14 mouse cellular contexts compared by ENCODE assay signal in genomic region chr1:92675932-92676675, GRCm38 (mm10). TPM values are rescaled to one million over a fixed set of nuclear protein-coding genes. Genes with fewer than 3 reads are reported as not detected.
DNase-seq lines count a peak whose midpoint lies in the region; ATAC-seq and TF ChIP-seq lines count a peak whose summit lies in the region.
"Had no signal": no experiment of that assay in that cellular context is flagged by ENCODE, and none has a peak within 500 bp of the region (broad histone marks: within the 10 kb centered on the region; RNA-seq: fewer than 3 reads in every experiment).

No protein-coding gene starts in this region.

- H3K9me3 ChIP-seq in liver, embryonic 12.5 days (replicated peaks): no peaks in the 10 kb centered on the region
- no peaks in the 10 kb centered on the region for H3K9me3 ChIP-seq in embryonic facial prominence, embryonic 15.5 days (replicated peaks)
- H3K9me3 ChIP-seq: neural tube, embryonic 12.5 days had no signal

- DNase-seq in frontal cortex, postnatal 25 days (ENCODE audit: low spot score in 2 of 2): no peak
- peak; percentile 17 for DNase-seq in liver, adult 2 months (ENCODE audit: extremely low read depth, low read depth, low spot score)
- no peak for DNase-seq in cerebellum, adult 9-10 months
- DNase-seq in gastrocnemius, postnatal 25 days: no peak
- DNase-seq: cerebellum, adult 8-10 months; gastrocnemius, postnatal 10 days had no signal

- no peaks in the 10 kb centered on the region for H3K36me3 ChIP-seq in liver, adult 2 months (ENCODE audit: control insufficient read depth, insufficient read depth, low read length)
- no peaks in the 10 kb centered on the region for H3K36me3 ChIP-seq in liver, embryonic 12.5 days
- H3K36me3 ChIP-seq in embryonic facial prominence, embryonic 15.5 days: no peaks in the 10 kb centered on the region
- no peaks in the 10 kb centered on the region for H3K36me3 ChIP-seq in myocyte (ENCODE audit: control insufficient read depth, insufficient read depth)
- H3K36me3 ChIP-seq: neural tube, embryonic 12.5 days had no signal

- no peaks in the 10 kb centered on the region for H3K4me1 ChIP-seq in liver, adult 2 months (ENCODE audit: control insufficient read depth, insufficient read depth, low read length)
- H3K4me1 ChIP-seq in liver, embryonic 12.5 days: no peaks in the 10 kb centered on the region
- H3K4me1 ChIP-seq in embryonic facial prominence, embryonic 15.5 days: 0 out of 2 replicates have a peak, but pooled peaks cover 8% of the 10 kb centered on the region

- H3K27me3 ChIP-seq in liver, adult 2 months (ENCODE audit: control insufficient read depth, insufficient read depth, low read length): no peaks in the 10 kb centered on the region
- H3K27me3 ChIP-seq in liver, embryonic 12.5 days (replicated peaks): peaks cover 6% of the 10 kb centered on the region
- no peaks in the 10 kb centered on the region for H3K27me3 ChIP-seq in embryonic facial prominence, embryonic 15.5 days
- no peaks in the 10 kb centered on the region for H3K27me3 ChIP-seq in myocyte (ENCODE audit: control insufficient read depth, insufficient read depth, insufficient read length)

- H3K4me3 ChIP-seq in liver, adult 2 months (ENCODE audit: insufficient read depth, low read depth, low read length): no peak overlapping the region
- H3K4me3 ChIP-seq in liver, embryonic 12.5 days: no peak overlapping the region
- H3K4me3 ChIP-seq in embryonic facial prominence, embryonic 15.5 days (replicated peaks): no peak overlapping the region
- H3K4me3 ChIP-seq in myocyte: no peak overlapping the region
- H3K4me3 ChIP-seq: neural tube, embryonic 12.5 days had no signal

- H3K79me2 ChIP-seq in liver, adult 2 months (ENCODE audit: control insufficient read depth, insufficient read depth, low read length): no peaks in the 10 kb centered on the region
- H3K79me2 ChIP-seq in myocyte (ENCODE audit: control insufficient read depth, insufficient read depth): no peaks in the 10 kb centered on the region

- no peak for TF ChIP-seq CTCF in liver, adult 2 months (IDR thresholded peaks at IDR 0.05; ENCODE audit: low read depth, low read length)

- no peak overlapping the region for H3ac ChIP-seq in myocyte (ENCODE audit: control insufficient read depth, insufficient read length)

- H3K9ac ChIP-seq in liver, adult 2 months (ENCODE audit: low read depth, low read length): no peak overlapping the region
- H3K9ac ChIP-seq in liver, embryonic 12.5 days: no peak overlapping the region
- no peak overlapping the region for H3K9ac ChIP-seq in embryonic facial prominence, embryonic 15.5 days
- H3K9ac ChIP-seq: neural tube, embryonic 12.5 days had no signal

- ATAC-seq in frontal cortex, adult (ENCODE audit: low TSS enrichment): peak; percentile 78
- no peak for ATAC-seq in liver, embryonic 12.5 days
- peak; percentile 49; the same call in 1 of the 2 replicates for ATAC-seq in embryonic facial prominence, embryonic 15.5 days (ENCODE audit: insufficient number of reproducible peaks, low FRiP score, low TSS enrichment, low read depth)

- no peak overlapping the region for H3K4me2 ChIP-seq in liver, embryonic 12.5 days
- no peak overlapping the region for H3K4me2 ChIP-seq in embryonic facial prominence, embryonic 15.5 days (replicated peaks)
- peak overlapping the region; percentile 20 for H3K4me2 ChIP-seq in myocyte (ENCODE audit: low read depth)
- H3K4me2 ChIP-seq: neural tube, embryonic 12.5 days had no signal

- H3K27ac ChIP-seq in liver, adult 2 months (replicated peaks; ENCODE audit: insufficient read depth, low read depth, low read length): no peak overlapping the region
- no peak overlapping the region for H3K27ac ChIP-seq in liver, embryonic 12.5 days
- no peak overlapping the region for H3K27ac ChIP-seq in embryonic facial prominence, embryonic 15.5 days (replicated peaks)
- H3K27ac ChIP-seq: neural tube, embryonic 12.5 days had no signal

- no peak for TF ChIP-seq POLR2A in liver, adult 2 months (IDR thresholded peaks at IDR 0.05; ENCODE audit: extremely low read depth, insufficient read depth, low read length)
- TF ChIP-seq POLR2A in myocyte (IDR thresholded peaks at IDR 0.05; ENCODE audit: insufficient read length, low read depth): no peak

- WGBS in liver, adult 2 months: 69% methylated on average over 10 of the region's 10 CpGs
- 24% methylated on average over 10 of the region's 10 CpGs for WGBS in liver, embryonic 12.5 days (ENCODE audit: insufficient replicate concordance)
- 78% methylated on average over 10 of the region's 10 CpGs for WGBS in embryonic facial prominence, embryonic 15.5 days

TF ChIP-seq in myocyte, 11 proteins besides CTCF, POLR2A, EP300 and RAD21:
- TF ChIP-seq REST (IDR thresholded peaks at IDR 0.05; ENCODE audit: insufficient read depth, insufficient read length): no peak
- TF ChIP-seq TCF3 (IDR thresholded peaks at IDR 0.05; ENCODE audit: insufficient read length, low read depth): peak; percentile 81
- peak; percentile 40 for TF ChIP-seq TCF12 (IDR thresholded peaks at IDR 0.05; ENCODE audit: insufficient read depth, poor library complexity, severe bottlenecking)
- TF ChIP-seq MAX (IDR thresholded peaks at IDR 0.05; ENCODE audit: low read depth): no peak
- TF ChIP-seq CEBPB (IDR thresholded peaks at IDR 0.05; ENCODE audit: insufficient read depth, poor library complexity, severe bottlenecking): no peak
- TF ChIP-seq MYOD1 (IDR thresholded peaks at IDR 0.05; ENCODE audit: control insufficient read depth in 1 of 3, insufficient read length in 2 of 3, low read depth in 2 of 3): peak in 2 of 3 experiments; percentile 54 to 75
- TF ChIP-seq MYOG (IDR thresholded peaks at IDR 0.05; ENCODE audit: control insufficient read depth in 1 of 3, insufficient read depth in 1 of 3, insufficient read length in 2 of 3, low read depth in 2 of 3): peak in 2 of 3 experiments; percentile 53 to 89
TF ChIP-seq in myocyte: peak in this region for 4.

RNA-seq across cellular contexts. Expression of gene Otos, which starts 27.5 kb away (rescaled TPM):
- not detected in 2 replicates for total RNA-seq in liver, adult 2 months (2014; rRNA removed)
- polyA plus RNA-seq in liver, adult 2 months (2012; rRNA removed): not detected in 2 replicates
- 0.15 and 0.23 TPM in 2 replicates for polyA plus RNA-seq in liver, embryonic 12.5 days (2016; fragmentation: Nextera tagmentation; extraction: Ambion mirVana)
- polyA plus RNA-seq in embryonic facial prominence, embryonic 15.5 days (2015; fragmentation: Nextera tagmentation; extraction: Ambion mirVana): 0.11 and 0.17 TPM in 2 replicates
- 1.2 TPM for polyA plus RNA-seq in myocyte (2012; fragmentation: generic; extraction: Trizol)
- total RNA-seq in gastrocnemius, postnatal 25 days (2021): not detected
- polyA plus RNA-seq: neural tube, embryonic 12.5 days had no signal

RNA-seq across cellular contexts. Expression of gene Cops9, which starts 34.3 kb away (rescaled TPM):
- total RNA-seq in liver, adult 2 months (2014; rRNA removed): 121 and 145 TPM in 2 replicates
- polyA plus RNA-seq in liver, adult 2 months (2012; rRNA removed): 72.0 and 77.3 TPM in 2 replicates
- 216 and 232 TPM in 2 replicates for polyA plus RNA-seq in liver, embryonic 12.5 days (2016; fragmentation: Nextera tagmentation; extraction: Ambion mirVana)
- polyA plus RNA-seq in embryonic facial prominence, embryonic 15.5 days (2015; fragmentation: Nextera tagmentation; extraction: Ambion mirVana): 403 and 419 TPM in 2 replicates
- 507 TPM for polyA plus RNA-seq in myocyte (2012; fragmentation: generic; extraction: Trizol)
- 100 to 1,000 TPM; 187 to 194 TPM for total RNA-seq in gastrocnemius, postnatal 25 days (2021)

RNA-seq across cellular contexts. Expression of gene Olfr12, which starts 58.5 kb away (rescaled TPM):
- not detected in 2 replicates for total RNA-seq in liver, adult 2 months (2014; rRNA removed)
- not detected in 2 replicates for polyA plus RNA-seq in liver, adult 2 months (2012; rRNA removed)
- not detected in 2 replicates for polyA plus RNA-seq in liver, embryonic 12.5 days (2016; fragmentation: Nextera tagmentation; extraction: Ambion mirVana)
- 0.05 TPM in 1 of 2 replicates, not detected in the other for polyA plus RNA-seq in embryonic facial prominence, embryonic 15.5 days (2015; fragmentation: Nextera tagmentation; extraction: Ambion mirVana)
- not detected for polyA plus RNA-seq in myocyte (2012; fragmentation: generic; extraction: Trizol)
- total RNA-seq in gastrocnemius, postnatal 25 days (2021): not detected
- total RNA-seq: adrenal gland, postnatal 4 days; gastrocnemius, postnatal 10 days had no signal
- polyA plus RNA-seq: liver, embryonic 16.5 days; neural tube, embryonic 12.5 days; small intestine, adult 2 months had no signal
